Mouse (Mus musculus) activated CD4-positive, CD25-positive, alpha-beta regulatory T cell, adult 4 months (primary cell): ENCODE data around the gene Rpl39l. TPM values are rescaled to one million over a fixed set of nuclear protein-coding genes. Genes with fewer than 3 reads are reported as not detected.
"Not testable (repeated sequence)": the region's sequence is repeated elsewhere in the genome, so short reads cannot be mapped to it uniquely, and the experiment has no call there.

Experiments
- ATAC-seq: one replicate; pipeline ENCODE4 v1.8.0; 2017
- polyA plus RNA-seq, 2 experiments: library from polyadenylated mRNA; unstranded; fragments of 100-300 nt; shearing (Covaris generic); gene quantifications; one replicate each; pipeline ENCODE4 v1.2.1; 2017

Gene Rpl39l
- polyA plus RNA-seq, result under 1 TPM in 1 of 2 experiments, not detected in 1; 0.65 TPM

DNA sequence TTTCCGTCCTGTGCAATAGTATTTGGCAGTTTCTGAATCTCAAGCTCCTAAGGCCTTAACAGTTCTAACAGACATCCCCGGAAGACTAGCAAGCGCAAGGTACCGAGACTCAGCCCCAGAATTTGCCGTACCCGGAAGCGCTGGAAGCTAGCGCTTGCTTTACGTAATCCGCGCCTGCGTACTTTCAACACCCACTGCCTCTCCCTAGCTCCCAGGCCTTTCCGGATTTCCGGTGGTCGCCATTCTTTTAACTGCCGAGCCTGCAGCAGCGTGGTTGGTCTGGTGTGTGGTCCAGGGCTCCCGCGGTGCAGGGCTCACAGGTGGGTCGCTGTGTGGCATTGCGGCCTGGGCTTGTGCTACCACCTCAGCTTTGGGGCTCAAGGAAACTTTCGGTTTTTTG lies at the start of gene Rpl39l:
Gene Rpl39l, plus strand, starts transcription at position 222 of the 400 bp plus-strand sequence.
- no peak for ATAC-seq

GRCm38 (mm10) chr16:10127586-10127985 lies 42.4 kb upstream of the Rpl39l start:
- no peak for ATAC-seq

GRCm38 (mm10) chr16:10129052-10129911 lies 40.7 kb upstream of the Rpl39l start:
- no peak for ATAC-seq

GRCm38 (mm10) chr16:10143166-10143565 lies 26.9 kb upstream of the Rpl39l start:
- no peak for ATAC-seq

- ATAC-seq, result no peak
Observed at GRCm38 (mm10) chr16:10147401-10147800, 22.6 kb upstream of the Rpl39l start.

- ATAC-seq, result no peak
Observed at GRCm38 (mm10) chr16:10169123-10169905, 712 bp upstream of the Rpl39l start.

DNA sequence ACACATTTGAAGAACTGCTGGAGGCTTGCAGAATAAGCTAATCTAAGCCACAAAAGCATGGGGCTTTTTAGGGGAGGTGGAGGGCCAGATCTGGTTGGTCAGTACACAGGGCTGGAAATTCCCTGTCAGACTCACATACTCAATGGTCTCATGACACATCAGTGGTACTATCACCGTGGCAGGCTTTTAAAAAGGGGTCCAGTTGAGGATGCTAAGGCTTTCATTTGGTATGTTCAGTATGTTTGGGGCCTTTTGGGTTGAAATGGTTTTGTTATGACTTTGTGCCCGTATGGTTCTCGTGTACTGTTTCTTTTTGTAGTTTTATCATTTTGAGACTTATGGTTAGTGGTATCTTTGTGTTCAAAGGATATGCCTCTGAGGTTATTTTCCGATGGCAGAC lies 1.2 kb downstream of the Rpl39l start:
- ATAC-seq, result no peak

GRCm38 (mm10) chr16:10172179-10172820 lies 2.3 kb downstream of the Rpl39l start:
- ATAC-seq, result no peak

GRCm38 (mm10) chr16:10187461-10187860 lies 17.4 kb downstream of the Rpl39l start:
- not testable (repeated sequence) for ATAC-seq

GRCm38 (mm10) chr16:10192679-10193506 lies 22.9 kb downstream of the Rpl39l start, which contains the start of gene Atf7ip2:
Gene Atf7ip2, plus strand, starts transcription at chr16:10192712.
- ATAC-seq, result no peak

DNA sequence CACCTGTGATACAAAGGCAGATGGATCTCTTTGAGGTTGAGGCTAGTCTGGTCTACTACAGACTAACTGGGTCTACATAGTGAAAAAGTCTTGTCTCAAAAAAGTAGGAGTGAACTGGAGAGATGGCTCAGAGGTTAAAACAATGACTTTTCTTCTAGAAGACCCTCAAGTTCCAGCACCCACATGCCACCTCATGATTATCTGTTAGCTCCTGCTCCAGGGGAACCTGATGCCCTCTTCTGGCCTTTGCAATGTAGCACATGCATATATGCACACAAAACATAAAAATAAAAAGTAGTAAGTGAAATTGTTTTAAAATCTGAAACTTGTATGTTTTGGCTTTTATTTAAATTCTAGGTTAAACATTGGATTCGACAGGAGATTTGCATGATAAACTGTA lies 38.8 kb downstream of the Rpl39l start:
- no peak for ATAC-seq

DNA sequence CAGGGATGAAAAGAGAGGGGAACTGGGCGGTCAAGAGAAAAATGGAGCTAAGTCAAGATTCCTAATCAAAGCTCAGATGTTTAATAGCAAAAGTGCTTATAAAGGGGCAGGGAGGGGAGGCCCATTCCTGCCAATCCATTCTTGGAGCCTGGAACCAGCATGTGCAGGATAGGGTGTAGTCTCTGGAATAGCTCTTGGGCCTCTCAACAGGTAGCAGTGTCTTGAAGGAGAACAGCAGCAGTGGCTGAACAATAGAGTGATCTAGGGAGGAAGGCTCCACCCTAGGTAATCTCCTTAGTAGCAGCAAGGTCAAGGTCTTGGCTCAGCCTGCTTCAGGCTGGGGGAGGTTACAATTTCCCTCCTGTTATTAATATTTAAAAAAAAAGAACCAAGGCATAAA lies 46.3 kb downstream of the Rpl39l start:
- not testable (repeated sequence) for ATAC-seq

- not testable (repeated sequence) for ATAC-seq
Observed at GRCm38 (mm10) chr16:10217020-10217419, 47.0 kb downstream of the Rpl39l start.

Other genes starting within 250 kb of the Rpl39l start
- not detected for gene Grin2a, start 174.7 kb upstream of the Rpl39l start, polyA plus RNA-seq
- gene Atf7ip2, start 22.5 kb downstream of the Rpl39l start, polyA plus RNA-seq, result under 1 TPM in 1 of 2 experiments, not detected in 1; 0.15 TPM
- gene Emp2, start 143.7 kb downstream of the Rpl39l start, polyA plus RNA-seq, result under 1 TPM in 1 of 2 experiments, not detected in 1; 0.08 TPM
- gene Tekt5, start 225.3 kb downstream of the Rpl39l start, polyA plus RNA-seq, result not detected
- 10 to 100 TPM; 68.5 to 77.0 TPM for gene Nubp1, start 241.7 kb downstream of the Rpl39l start, polyA plus RNA-seq